Mouse (Mus musculus): Measurements from ENCODE around the gene Mcrip1. TPM values are rescaled to one million over a fixed set of nuclear protein-coding genes. Genes with fewer than 3 reads are reported as not detected.
A peak's percentile ranks its signal among the peaks of the same experiment; 100 is the strongest.

Gene Mcrip1
- polyA plus RNA-seq, 1 experiment from 2014 or later: 245 TPM

- WGBS: 81% methylated on average over 3 of the region's 3 CpGs
- Histone ChIP-seq H3K27ac (ENCODE audit: low read depth, low read length) (no peak overlapping the region), H3K27me3 (replicated peaks; ENCODE audit: control insufficient read depth, insufficient read depth, low read length) (peaks cover 17% of the 10 kb centered on the region), H3K9me3 (ENCODE audit: control insufficient read depth, low read length) (no peaks in the 10 kb centered on the region), H3K9ac (ENCODE audit: low read depth, low read length) (no peak overlapping the region), H3K4me2 (ENCODE audit: low read length) (no peak overlapping the region), H3K4me1 (ENCODE audit: control insufficient read depth, insufficient read depth, low read depth, low read length) (peaks cover 24% of the 10 kb centered on the region), H3K4me3 (ENCODE audit: low read length) (no peak overlapping the region), H3K36me3 (ENCODE audit: control insufficient read depth, insufficient read depth, low read length) (no peaks in the 10 kb centered on the region)
- ATAC-seq: no peak
These were observed 13.7 kb downstream of the Mcrip1 start for GRCm38 (mm10) chr11:120535804-120536203.

- ATAC-seq: no peak
- Histone ChIP-seq H3K4me2 (ENCODE audit: low read length) (no peak overlapping the region), H3K4me1 (ENCODE audit: control insufficient read depth, insufficient read depth, low read depth, low read length) (peaks cover 29% of the 10 kb centered on the region), H3K4me3 (ENCODE audit: low read length) (no peak overlapping the region), H3K9me3 (ENCODE audit: control insufficient read depth, low read length) (no peaks in the 10 kb centered on the region), H3K27ac (ENCODE audit: low read depth, low read length) (no peak overlapping the region), H3K9ac (ENCODE audit: low read depth, low read length) (no peak overlapping the region), H3K27me3 (replicated peaks; ENCODE audit: control insufficient read depth, insufficient read depth, low read length) (peaks cover 18% of the 10 kb centered on the region), H3K36me3 (ENCODE audit: control insufficient read depth, insufficient read depth, low read length) (no peaks in the 10 kb centered on the region)
- WGBS: 70% methylated on average over 3 of the region's 3 CpGs
These were observed 14.4 kb downstream of the Mcrip1 start for GRCm38 (mm10) chr11:120535145-120535544.

- H3K36me3 ChIP-seq (ENCODE audit: control insufficient read depth, insufficient read depth, low read length): no peaks in the 10 kb centered on the region
- H3K4me2 ChIP-seq (ENCODE audit: low read length): no peak overlapping the region
- H3K9me3 ChIP-seq (ENCODE audit: control insufficient read depth, low read length): no peaks in the 10 kb centered on the region
- peaks cover 19% of the 10 kb centered on the region for H3K4me1 ChIP-seq (ENCODE audit: control insufficient read depth, insufficient read depth, low read depth, low read length)
- no peak for ATAC-seq
- H3K27me3 ChIP-seq (replicated peaks; ENCODE audit: control insufficient read depth, insufficient read depth, low read length): peaks cover 29% of the 10 kb centered on the region
- H3K9ac ChIP-seq (ENCODE audit: low read depth, low read length): no peak overlapping the region
- no peak overlapping the region for H3K4me3 ChIP-seq (ENCODE audit: low read length)
- H3K27ac ChIP-seq (ENCODE audit: low read depth, low read length): no peak overlapping the region
- WGBS: 83% methylated on average over 8 of the region's 8 CpGs
These were observed 15.4 kb downstream of the Mcrip1 start for GRCm38 (mm10) chr11:120534093-120534492.

DNA sequence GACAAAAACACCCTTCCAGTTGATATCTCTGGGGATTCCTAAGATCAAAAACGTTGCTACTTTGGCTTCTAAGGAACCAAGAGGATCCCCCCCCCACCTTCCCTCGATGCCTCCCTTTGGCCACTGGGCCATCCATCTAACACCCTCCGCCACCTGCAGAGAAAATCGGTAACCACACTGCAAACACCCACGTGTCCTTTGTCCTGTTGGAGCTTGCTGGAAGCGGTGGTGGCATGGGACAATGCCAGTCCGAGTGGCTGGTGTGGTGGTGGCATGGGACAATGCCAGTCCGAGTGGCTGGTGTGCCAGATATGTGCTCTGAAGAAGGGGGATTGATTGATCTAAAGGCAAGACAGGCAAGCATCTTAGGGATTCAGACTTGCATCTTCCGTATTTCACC is 17.9 kb downstream of the Mcrip1 start:
- Histone ChIP-seq H3K4me3 (ENCODE audit: low read length) (no peak overlapping the region), H3K27me3 (replicated peaks; ENCODE audit: control insufficient read depth, insufficient read depth, low read length) (peaks cover 40% of the 10 kb centered on the region), H3K4me1 (ENCODE audit: control insufficient read depth, insufficient read depth, low read depth, low read length) (peaks cover 8% of the 10 kb centered on the region), H3K9ac (ENCODE audit: low read depth, low read length) (no peak overlapping the region), H3K4me2 (ENCODE audit: low read length) (no peak overlapping the region), H3K27ac (ENCODE audit: low read depth, low read length) (no peak overlapping the region), H3K9me3 (ENCODE audit: control insufficient read depth, low read length) (no peaks in the 10 kb centered on the region), H3K36me3 (ENCODE audit: control insufficient read depth, insufficient read depth, low read length) (no peaks in the 10 kb centered on the region)
- WGBS: 27% methylated on average over 9 of the region's 9 CpGs
- ATAC-seq: no peak

DNA sequence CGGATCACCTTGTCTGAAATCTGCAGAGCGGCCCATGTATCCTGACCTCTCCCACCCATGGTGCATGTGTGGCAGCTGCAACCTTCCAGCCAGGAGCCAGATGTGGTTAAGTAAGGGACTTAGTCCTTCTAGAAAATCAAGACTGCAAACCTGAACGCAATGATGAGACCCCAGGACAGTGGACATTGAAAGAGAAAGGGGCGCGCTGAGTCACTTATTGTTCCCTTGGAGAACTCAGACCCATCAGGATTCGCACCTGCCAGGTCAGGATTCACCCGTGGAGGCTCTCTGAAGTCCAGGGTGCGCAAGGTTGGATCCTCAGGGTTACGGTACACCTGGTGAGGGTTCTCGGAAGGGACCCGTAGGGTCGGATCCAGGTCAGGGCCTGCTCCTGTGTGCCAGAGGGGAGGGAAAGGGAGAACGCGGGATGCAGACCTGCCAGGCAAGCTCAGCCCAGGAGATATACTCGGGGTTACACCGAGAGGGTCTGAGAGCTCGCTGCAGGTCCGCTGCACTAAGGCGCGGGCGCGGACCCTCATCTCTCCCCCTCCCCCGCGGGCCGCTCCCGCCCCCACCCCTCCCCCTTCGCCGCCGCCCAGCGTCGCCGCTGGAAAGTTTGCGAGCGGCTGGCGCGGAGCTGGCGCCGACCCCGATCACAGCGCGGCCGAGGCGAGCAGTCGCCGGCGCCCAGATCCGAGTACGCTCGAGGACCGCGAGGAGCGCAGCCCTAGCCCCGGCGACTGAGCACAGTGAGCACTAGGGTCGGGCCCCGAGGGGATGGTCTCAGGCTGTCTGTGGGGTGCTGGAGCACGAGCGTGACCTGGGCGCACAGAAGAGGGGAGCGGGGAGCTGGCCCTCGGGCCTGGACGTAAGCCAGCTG is 19.2 kb downstream of the Mcrip1 start, which contains the start of gene Gcgr:
Gene Gcgr (plus strand): TSS at position 615 of the 880 bp plus-strand sequence.
- H3K4me2 ChIP-seq (ENCODE audit: low read length): peak within 1 kb of the TSS; percentile 46
- peaks cover 40% of the 10 kb centered on the region for H3K27me3 ChIP-seq (replicated peaks; ENCODE audit: control insufficient read depth, insufficient read depth, low read length)
- 7% methylated on average over 57 of the region's 62 CpGs for WGBS
- peak within 1 kb of the TSS; percentile 21 for H3K4me3 ChIP-seq (ENCODE audit: low read length)
- H3K9ac ChIP-seq (ENCODE audit: low read depth, low read length): peak within 1 kb of the TSS; percentile 42; the same call in 1 of the 2 replicates
- ATAC-seq: no peak
- H3K9me3 ChIP-seq (ENCODE audit: control insufficient read depth, low read length): no peaks in the 10 kb centered on the region
- no peak within 1 kb of the TSS for H3K27ac ChIP-seq (ENCODE audit: low read depth, low read length)
- peaks cover 8% of the 10 kb centered on the region for H3K4me1 ChIP-seq (ENCODE audit: control insufficient read depth, insufficient read depth, low read depth, low read length)
- H3K36me3 ChIP-seq (ENCODE audit: control insufficient read depth, insufficient read depth, low read length): no peaks in the 10 kb centered on the region

- no peak for ATAC-seq
- H3K27me3 ChIP-seq (replicated peaks; ENCODE audit: control insufficient read depth, insufficient read depth, low read length): peaks cover 40% of the 10 kb centered on the region
- 46% methylated on average over 4 of the region's 4 CpGs for WGBS
These were observed 20.6 kb downstream of the Mcrip1 start for GRCm38 (mm10) chr11:120528903-120529302.

DNA sequence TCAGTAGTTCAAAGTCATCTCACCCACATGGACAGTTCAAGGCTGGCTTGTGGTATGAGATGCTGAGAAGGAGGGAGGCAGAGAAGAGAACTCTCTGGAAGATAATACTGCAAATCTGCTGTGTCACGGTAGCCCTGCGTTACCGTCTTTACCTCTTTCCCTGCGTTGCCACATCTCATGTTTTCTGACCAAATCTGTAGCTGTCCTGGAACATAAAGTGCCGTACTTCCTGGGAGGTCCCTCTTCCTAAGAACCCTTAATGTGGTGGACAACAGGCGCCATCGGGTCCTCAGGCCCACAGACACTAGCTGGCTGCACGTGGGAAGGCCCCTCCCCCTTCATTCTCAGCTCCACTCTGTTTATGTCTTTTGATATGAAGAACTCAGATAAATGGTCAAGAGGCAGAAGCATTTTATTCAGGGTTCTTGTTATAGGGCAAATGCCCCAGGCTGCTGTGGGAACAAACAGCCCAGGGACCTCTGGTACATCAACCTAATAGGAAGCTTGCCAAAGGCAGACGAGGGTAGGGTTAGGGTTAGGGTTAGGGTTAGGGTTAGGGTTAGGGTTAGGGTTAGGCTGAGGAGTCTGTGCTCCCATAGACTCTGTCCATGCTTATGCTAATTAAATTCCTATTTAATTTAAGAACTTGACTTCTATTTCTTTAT is 21.7 kb downstream of the Mcrip1 start:
- peaks cover 38% of the 10 kb centered on the region for H3K27me3 ChIP-seq (replicated peaks; ENCODE audit: control insufficient read depth, insufficient read depth, low read length)
- peaks cover 8% of the 10 kb centered on the region for H3K4me1 ChIP-seq (ENCODE audit: control insufficient read depth, insufficient read depth, low read depth, low read length)
- no peak overlapping the region for H3K27ac ChIP-seq (ENCODE audit: low read depth, low read length)
- H3K4me2 ChIP-seq (ENCODE audit: low read length): no peak overlapping the region
- 84% methylated on average over 9 of the region's 9 CpGs for WGBS
- no peaks in the 10 kb centered on the region for H3K36me3 ChIP-seq (ENCODE audit: control insufficient read depth, insufficient read depth, low read length)
- H3K9ac ChIP-seq (ENCODE audit: low read depth, low read length): no peak overlapping the region
- H3K4me3 ChIP-seq (ENCODE audit: low read length): no peak overlapping the region
- no peak for ATAC-seq
- no peaks in the 10 kb centered on the region for H3K9me3 ChIP-seq (ENCODE audit: control insufficient read depth, low read length)

More at GRCm38 (mm10) chr11:120528903-120529302, 20.6 kb downstream of the Mcrip1 start:
- no peak overlapping the region for H3K27ac ChIP-seq (ENCODE audit: low read depth, low read length)
- no peak overlapping the region for H3K9ac ChIP-seq (ENCODE audit: low read depth, low read length)
- H3K4me2 ChIP-seq (ENCODE audit: low read length): no peak overlapping the region
- H3K4me3 ChIP-seq (ENCODE audit: low read length): no peak overlapping the region
- H3K36me3 ChIP-seq (ENCODE audit: control insufficient read depth, insufficient read depth, low read length): no peaks in the 10 kb centered on the region
- H3K9me3 ChIP-seq (ENCODE audit: control insufficient read depth, low read length): no peaks in the 10 kb centered on the region
- H3K4me1 ChIP-seq (ENCODE audit: control insufficient read depth, insufficient read depth, low read depth, low read length): peaks cover 8% of the 10 kb centered on the region

GRCm38 (mm10) chr11:120525959-120526358 is 23.6 kb downstream of the Mcrip1 start:
- Histone ChIP-seq H3K9ac (ENCODE audit: low read depth, low read length) (no peak overlapping the region), H3K27ac (ENCODE audit: low read depth, low read length) (no peak overlapping the region), H3K36me3 (ENCODE audit: control insufficient read depth, insufficient read depth, low read length) (no peaks in the 10 kb centered on the region), H3K4me1 (ENCODE audit: control insufficient read depth, insufficient read depth, low read depth, low read length) (peaks cover 7% of the 10 kb centered on the region), H3K9me3 (ENCODE audit: control insufficient read depth, low read length) (no peaks in the 10 kb centered on the region), H3K27me3 (replicated peaks; ENCODE audit: control insufficient read depth, insufficient read depth, low read length) (peaks cover 23% of the 10 kb centered on the region), H3K4me3 (ENCODE audit: low read length) (no peak overlapping the region), H3K4me2 (ENCODE audit: low read length) (no peak overlapping the region)
- 76% methylated on average over 2 of the region's 2 CpGs for WGBS
- no peak for ATAC-seq

GRCm38 (mm10) chr11:120522581-120522980 is 26.9 kb downstream of the Mcrip1 start:
- 87% methylated on average over 8 of the region's 8 CpGs for WGBS
- H3K9ac ChIP-seq (ENCODE audit: low read depth, low read length): no peak overlapping the region
- ATAC-seq: no peak
- no peaks in the 10 kb centered on the region for H3K4me1 ChIP-seq (ENCODE audit: control insufficient read depth, insufficient read depth, low read depth, low read length)
- no peak overlapping the region for H3K4me3 ChIP-seq (ENCODE audit: low read length)
- H3K27ac ChIP-seq (ENCODE audit: low read depth, low read length): no peak overlapping the region
- H3K4me2 ChIP-seq (ENCODE audit: low read length): no peak overlapping the region
- no peaks in the 10 kb centered on the region for H3K9me3 ChIP-seq (ENCODE audit: control insufficient read depth, low read length)
- no peaks in the 10 kb centered on the region; the same call in 1 of the 2 replicates for H3K27me3 ChIP-seq (replicated peaks; ENCODE audit: control insufficient read depth, insufficient read depth, low read length)
- H3K36me3 ChIP-seq (ENCODE audit: control insufficient read depth, insufficient read depth, low read length): no peaks in the 10 kb centered on the region

Measured in hindbrain, embryonic 16.5 days (tissue).